Mouse (Mus musculus) spleen, embryonic (tissue): ENCODE results near the gene Cpe.

Experiments used
- CTCF ChIA-PET: fragments of 350-600 bp; sonication (Branson Sonifier 250); formaldehyde crosslinking; loops from one replicate; lab custom pipeline; 2022; lab: Charles Lee

The Cpe gene

GRCm38 (mm10) chr8:64632169-64632568 lies 60.7 kb downstream of the Cpe start:
- CTCF ChIA-PET: no interaction called here

GRCm38 (mm10) chr8:64631761-64632160 lies 61.1 kb downstream of the Cpe start:
- CTCF ChIA-PET: no interaction called here

- CTCF ChIA-PET: no interaction called here
Observed at GRCm38 (mm10) chr8:64629034-64629760, 63.7 kb downstream of the Cpe start.

- CTCF ChIA-PET: no interaction called here
Observed at GRCm38 (mm10) chr8:64628039-64628438, 64.8 kb downstream of the Cpe start.

- CTCF ChIA-PET: no interaction called here
Observed at GRCm38 (mm10) chr8:64624603-64625037, 68.2 kb downstream of the Cpe start.

GRCm38 (mm10) chr8:64620365-64621150 lies 72.3 kb downstream of the Cpe start:
- CTCF ChIA-PET: no interaction called here

GRCm38 (mm10) chr8:64619661-64620060 lies 73.2 kb downstream of the Cpe start:
- CTCF ChIA-PET: no interaction called here

- CTCF ChIA-PET: no interaction called here
Observed at GRCm38 (mm10) chr8:64618618-64619017, 74.2 kb downstream of the Cpe start.

- CTCF ChIA-PET: no interaction called here
Observed at GRCm38 (mm10) chr8:64616566-64616965, 76.3 kb downstream of the Cpe start.

- CTCF ChIA-PET: no interaction called here
Observed at GRCm38 (mm10) chr8:64615459-64615858, 77.4 kb downstream of the Cpe start.

GRCm38 (mm10) chr8:64613663-64614062 lies 79.2 kb downstream of the Cpe start:
- CTCF ChIA-PET: no interaction called here

GRCm38 (mm10) chr8:64611210-64611974 lies 81.5 kb downstream of the Cpe start:
- CTCF ChIA-PET: no interaction called here

- CTCF ChIA-PET: no interaction called here
Observed at GRCm38 (mm10) chr8:64608931-64609330, 83.9 kb downstream of the Cpe start.

GRCm38 (mm10) chr8:64606015-64606414 lies 86.8 kb downstream of the Cpe start:
- CTCF ChIA-PET: interaction anchor here (0.6 kb wide), 1 partner anchor 943 kb away, joined by 3 read pairs; no protein-coding TSS in a partner anchor

GRCm38 (mm10) chr8:64598206-64598605 lies 94.6 kb downstream of the Cpe start:
- CTCF ChIA-PET: no interaction called here

GRCm38 (mm10) chr8:64597042-64597970 lies 95.5 kb downstream of the Cpe start:
- CTCF ChIA-PET: no interaction called here

- CTCF ChIA-PET: no interaction called here
Observed at GRCm38 (mm10) chr8:64596396-64596795, 96.5 kb downstream of the Cpe start.

- CTCF ChIA-PET: no interaction called here
Observed at GRCm38 (mm10) chr8:64590456-64590855, 102.4 kb downstream of the Cpe start.

GRCm38 (mm10) chr8:64582887-64583286 lies 110.0 kb downstream of the Cpe start:
- CTCF ChIA-PET: no interaction called here

- CTCF ChIA-PET: no interaction called here
Observed at GRCm38 (mm10) chr8:64578221-64578620, 114.6 kb downstream of the Cpe start.

GRCm38 (mm10) chr8:64575001-64575400 lies 117.9 kb downstream of the Cpe start:
- CTCF ChIA-PET: no interaction called here
